Mouse (Mus musculus) Muller cell, postnatal 12 days (primary cell): ENCODE measurements around the gene Cln3.

Experiments used
- DNase-seq: peaks from one replicate; pipeline ENCODE4 v3.0.0-alpha.2; 2015; ENCODE audit errors: inconsistent ontology term

Gene Cln3

DNA sequence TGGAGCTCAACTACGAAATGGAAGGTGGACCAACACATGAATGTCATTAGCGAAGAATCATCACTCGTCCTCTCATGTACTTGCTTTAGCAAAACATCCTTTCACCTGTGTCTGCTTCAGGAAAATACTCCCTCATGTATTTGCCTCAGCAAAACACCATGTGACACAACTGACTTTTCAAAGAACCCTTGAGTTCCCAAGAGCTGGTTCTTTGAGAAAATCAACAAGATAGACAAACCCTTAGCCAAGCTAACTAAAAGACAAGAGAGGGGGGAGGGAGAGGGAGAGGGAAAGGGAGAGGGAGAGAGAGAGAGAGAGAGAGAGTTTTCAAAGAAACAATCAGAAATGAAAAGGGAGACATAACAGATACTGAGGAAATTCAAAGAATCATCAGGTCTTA lies 62.3 kb downstream of the Cln3 start:
- DNase-seq = no peak
